Mouse (Mus musculus) limb, embryonic 14.5 days (tissue): ENCODE data around the gene Atrnl1. TPM values are rescaled to one million over a fixed set of nuclear protein-coding genes. Genes with fewer than 3 reads are reported as not detected.

Source experiments
- ATAC-seq: fragments of 200-750 bp; cut with Nextera tagmentation; 2 replicates; pipeline ENCODE4 v1.8.0; 2017; ENCODE audit warnings: low read depth, moderate number of reproducible peaks, moderate TSS enrichment; ENCODE audit not compliant: low FRiP score
- DNase-seq: peaks from one replicate; pipeline ENCODE4 v3.0.0-alpha.2; 2015; ENCODE audit warnings: low spot score
- H3K27ac ChIP-seq: fragments of 300-500 bp; sonication (generic); replicated peaks from 2 replicates; pipeline ENCODE4 v1.5.1; 2014; ENCODE audit warnings: low read depth, mild to moderate bottlenecking, low read length, moderate library complexity, mixed read lengths
- H3K27me3 ChIP-seq: fragments of 300-500 bp; sonication (generic); 2 replicates; pipeline ENCODE4 v1.6.1; 2014; ENCODE audit warnings: low read length, mixed read lengths; ENCODE audit not compliant: control insufficient read depth, insufficient read depth
- H3K36me3 ChIP-seq: fragments of 300-500 bp; sonication (generic); 2 replicates; pipeline ENCODE4 v1.6.1; 2014; ENCODE audit warnings: mild to moderate bottlenecking, low read length, moderate library complexity, mixed read lengths; ENCODE audit not compliant: control insufficient read depth, insufficient read depth
- H3K4me1 ChIP-seq: fragments of 300-500 bp; sonication (generic); 2 replicates; pipeline ENCODE4 v1.6.1; 2014; ENCODE audit warnings: antibody characterized with exemption, low read length, mixed read lengths; ENCODE audit not compliant: control insufficient read depth, insufficient read depth
- H3K4me2 ChIP-seq: fragments of 300-500 bp; sonication (generic); replicated peaks from 2 replicates; pipeline ENCODE4 v1.6.1; 2014; ENCODE audit warnings: low read depth, mild to moderate bottlenecking, low read length, moderate library complexity; ENCODE audit not compliant: severe bottlenecking
- H3K4me3 ChIP-seq: fragments of 300-500 bp; sonication (generic); replicated peaks from 2 replicates; pipeline ENCODE4 v1.5.1; 2014; ENCODE audit warnings: low read length
- H3K9ac ChIP-seq: fragments of 300-500 bp; sonication (generic); 2 replicates; pipeline ENCODE4 v1.6.1; 2014; ENCODE audit warnings: mild to moderate bottlenecking, low read depth, low read length, moderate library complexity; ENCODE audit not compliant: severe bottlenecking
- H3K9me3 ChIP-seq: fragments of 300-500 bp; sonication (generic); 2 replicates; pipeline ENCODE4 v1.6.1; 2016; ENCODE audit warnings: low read length; ENCODE audit not compliant: control insufficient read depth
- POLR2A ChIP-seq: fragments of 200-500 bp; IDR thresholded peaks from 2 replicates; pipeline ENCODE4 v1.8.0; 2012; ENCODE audit warnings: inconsistent platforms, mild to moderate bottlenecking, moderate library complexity, borderline replicate concordance; ENCODE audit not compliant: insufficient read depth, insufficient read length; ENCODE audit errors: extremely low read depth
- WGBS: fragments of 180-500 bp; shearing (Covaris S2); extraction: QIAGEN DNeasy Blood & Tissue Kit; methylation state at CpG from one replicate; pipeline ENCODE4 v1.1.7; 2014; 5-methylcytosine and 5-hydroxymethylcytosine counted together
- polyA plus RNA-seq, 2 experiments: library from polyadenylated mRNA; depleted of rRNA in 1 of 2; stranded (reverse) in 1 of 2; unstranded in 1 of 2; fragments of >200 nt; fragmentation: Nextera tagmentation in 1 of 2; extraction: Ambion mirVana in 1 of 2; gene quantifications; 2 replicates each; pipeline versions ENCODE4 v1.2.1 to v1.2.3; 2012 to 2014

The Atrnl1 gene
- polyA plus RNA-seq, 2 experiments, result 7.7 to 19.9 TPM

- DNase-seq (no peak), ATAC-seq (no peak)
- H3K4me3 ChIP-seq, result no peak overlapping the region
- H3K36me3 ChIP-seq, result no peaks in the 10 kb centered on the region
- 96% methylated on average over 4 of the region's 4 CpGs for whole genome bisulfite sequencing
- H3K9me3 ChIP-seq, result no peaks in the 10 kb centered on the region
- no peak overlapping the region for H3K4me2 ChIP-seq
- no peak overlapping the region for H3K27ac ChIP-seq
- no peaks in the 10 kb centered on the region for H3K4me1 ChIP-seq
- no peak for TF ChIP-seq POLR2A
- H3K27me3 ChIP-seq, result no peaks in the 10 kb centered on the region
- no peak overlapping the region for H3K9ac ChIP-seq
Observed at GRCm38 (mm10) chr19:57931626-57932025, 320.8 kb downstream of the Atrnl1 start.

DNA sequence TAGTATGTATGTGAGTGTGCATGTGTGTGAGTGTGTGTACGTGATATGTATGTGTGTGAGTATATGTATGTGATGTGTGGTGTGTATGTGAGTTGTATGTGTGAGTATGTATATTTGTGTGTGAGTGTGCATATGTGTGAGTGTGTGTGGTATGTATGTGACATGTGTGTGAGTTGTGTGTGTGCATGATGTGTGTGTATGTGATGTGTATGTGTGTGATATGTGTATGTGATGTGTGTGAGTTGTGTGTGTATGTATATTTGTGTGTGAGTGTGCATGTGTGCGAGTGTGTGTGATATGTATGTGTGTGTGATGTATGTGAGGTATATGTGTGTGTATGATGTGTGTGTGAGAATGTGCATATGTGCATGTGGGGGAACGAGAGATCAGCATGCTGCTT is 326.0 kb downstream of the Atrnl1 start:
- no peak overlapping the region for H3K27ac ChIP-seq
- 88% methylated on average over 3 of the region's 3 CpGs for WGBS
- H3K36me3 ChIP-seq, result 0 out of 2 replicates have a peak, but pooled peaks cover 13% of the 10 kb centered on the region
- no peak overlapping the region for H3K9ac ChIP-seq
- no peak overlapping the region for H3K4me3 ChIP-seq
- DNase-seq (no peak), ATAC-seq (no peak)
- H3K27me3 ChIP-seq, result no peaks in the 10 kb centered on the region
- no peaks in the 10 kb centered on the region for H3K9me3 ChIP-seq
- TF ChIP-seq POLR2A, result no peak
- no peak overlapping the region for H3K4me2 ChIP-seq
- H3K4me1 ChIP-seq, result no peaks in the 10 kb centered on the region

- Histone ChIP-seq H3K4me1 (no peaks in the 10 kb centered on the region), H3K27ac (no peak overlapping the region), H3K4me3 (no peak overlapping the region), H3K4me2 (no peak overlapping the region), H3K9ac (no peak overlapping the region), H3K9me3 (no peaks in the 10 kb centered on the region), H3K27me3 (no peaks in the 10 kb centered on the region), H3K36me3 (0 out of 2 replicates have a peak, but pooled peaks cover 13% of the 10 kb centered on the region)
- DNase-seq (no peak), ATAC-seq (no peak)
- WGBS, result 81% methylated on average over 1 of the region's 1 CpGs
- no peak for TF ChIP-seq POLR2A
Observed at GRCm38 (mm10) chr19:57939166-57939565, 328.3 kb downstream of the Atrnl1 start.

DNA sequence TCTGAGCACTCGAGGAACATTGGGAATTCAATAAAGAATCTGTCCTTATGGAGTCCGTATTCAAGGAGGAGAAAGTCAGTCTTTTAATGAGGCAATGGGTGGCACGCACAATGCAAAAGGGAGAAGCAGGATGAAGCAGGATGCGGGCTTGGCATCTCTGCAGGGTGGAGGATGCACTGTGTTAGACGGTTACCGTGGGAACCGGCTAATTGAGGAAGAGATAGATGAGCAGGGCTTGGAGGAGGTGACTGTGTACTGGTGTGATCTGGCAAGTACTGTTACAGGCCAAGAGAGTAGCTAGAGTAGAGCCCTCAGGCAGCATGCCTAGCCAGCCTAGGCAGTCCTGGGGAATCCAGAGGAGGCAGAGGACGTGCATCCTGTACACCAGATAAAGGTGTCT is 330.7 kb downstream of the Atrnl1 start:
- H3K9me3 ChIP-seq, result no peaks in the 10 kb centered on the region
- 76% methylated on average over 8 of the region's 8 CpGs for WGBS
- no peak for ATAC-seq
- H3K4me2 ChIP-seq, result no peak overlapping the region
- no peak for TF ChIP-seq POLR2A
- no peak overlapping the region for H3K4me3 ChIP-seq
- no peak overlapping the region for H3K9ac ChIP-seq
- no peak for DNase-seq
- no peaks in the 10 kb centered on the region for H3K27me3 ChIP-seq
- H3K27ac ChIP-seq, result no peak overlapping the region
- no peaks in the 10 kb centered on the region for H3K4me1 ChIP-seq
- 0 out of 2 replicates have a peak, but pooled peaks cover 13% of the 10 kb centered on the region for H3K36me3 ChIP-seq

DNA sequence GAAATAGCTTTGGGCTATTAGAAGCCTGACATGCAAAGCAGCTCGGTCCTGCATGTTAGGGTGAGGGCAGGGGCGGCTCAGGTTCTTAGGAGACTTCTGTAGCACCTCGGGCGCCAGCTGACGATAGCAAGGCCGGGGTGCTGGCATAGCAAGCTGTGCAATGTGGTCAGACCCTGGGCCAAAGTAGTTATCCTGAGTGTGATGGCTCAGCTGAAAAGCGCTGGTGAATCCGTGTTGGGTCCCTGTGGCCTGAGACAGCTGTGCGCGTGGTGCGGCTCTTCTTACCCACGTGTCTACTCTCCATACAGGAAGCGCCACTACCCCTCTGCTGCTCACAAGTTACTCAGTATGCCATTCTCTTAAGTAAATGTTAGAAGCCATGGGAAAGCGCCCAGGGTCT is 331.4 kb downstream of the Atrnl1 start:
- Histone ChIP-seq H3K27me3 (no peaks in the 10 kb centered on the region), H3K27ac (no peak overlapping the region), H3K4me3 (no peak overlapping the region), H3K36me3 (peaks cover 7% of the 10 kb centered on the region; the same call in 1 of the 2 replicates), H3K9ac (no peak overlapping the region), H3K4me2 (no peak overlapping the region), H3K4me1 (no peaks in the 10 kb centered on the region), H3K9me3 (no peaks in the 10 kb centered on the region)
- no peak for TF ChIP-seq POLR2A
- ATAC-seq (no peak), DNase-seq (no peak)
- 88% methylated on average over 14 of the region's 14 CpGs for whole genome bisulfite sequencing

GRCm38 (mm10) chr19:57943308-57943707 is 332.5 kb downstream of the Atrnl1 start:
- Histone ChIP-seq H3K36me3 (peaks cover 8% of the 10 kb centered on the region; the same call in 1 of the 2 replicates), H3K9ac (no peak overlapping the region), H3K27ac (no peak overlapping the region), H3K4me3 (no peak overlapping the region), H3K4me1 (no peaks in the 10 kb centered on the region), H3K9me3 (no peaks in the 10 kb centered on the region), H3K4me2 (no peak overlapping the region), H3K27me3 (no peaks in the 10 kb centered on the region)
- WGBS, result 71% methylated on average over 2 of the region's 2 CpGs
- ATAC-seq, result no peak
- TF ChIP-seq POLR2A, result no peak
- DNase-seq, result no peak
